Mouse (Mus musculus): ENCODE data around the gene Smarcd1. TPM values are rescaled to one million over a fixed set of nuclear protein-coding genes. Genes with fewer than 3 reads are reported as not detected.

Gene Smarcd1
- 29.8 and 34.7 TPM in 2 replicates for total RNA-seq (2014; fragmentation: Nextera tagmentation)
- total RNA-seq (2017), result 16.3 and 28.0 TPM in 2 replicates

- peak; percentile 91 for ATAC-seq (replicated peaks; ENCODE audit: poor library complexity, severe bottlenecking)
Observed at GRCm38 (mm10) chr15:99701999-99702900, at the start of gene Smarcd1. Gene Smarcd1, plus strand, starts transcription at chr15:99702129.

GRCm38 (mm10) chr15:99653291-99653690, 48.6 kb upstream of the Smarcd1 start:
- ATAC-seq (replicated peaks; ENCODE audit: poor library complexity, severe bottlenecking), result no peak

DNA sequence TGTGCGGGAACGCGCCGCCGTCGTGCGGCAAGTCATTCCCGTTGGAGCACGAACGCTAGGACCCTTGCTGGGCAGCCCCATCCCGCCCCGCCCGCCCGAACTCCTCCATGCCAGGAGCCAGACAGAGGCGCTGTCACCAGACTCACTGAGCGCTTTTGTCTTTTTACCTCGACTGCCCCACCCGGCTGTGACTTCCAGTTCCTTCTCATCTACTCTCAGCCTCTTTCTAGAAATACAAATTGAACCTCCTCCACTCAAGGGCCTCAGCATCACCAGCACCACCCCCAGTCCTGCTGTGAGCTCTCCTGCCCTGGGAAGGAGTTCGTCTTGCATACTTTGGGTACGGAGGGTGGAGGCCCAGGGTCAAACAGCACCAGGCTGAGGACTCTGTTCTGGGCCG, 48.1 kb upstream of the Smarcd1 start:
- no peak for ATAC-seq (replicated peaks; ENCODE audit: poor library complexity, severe bottlenecking)

DNA sequence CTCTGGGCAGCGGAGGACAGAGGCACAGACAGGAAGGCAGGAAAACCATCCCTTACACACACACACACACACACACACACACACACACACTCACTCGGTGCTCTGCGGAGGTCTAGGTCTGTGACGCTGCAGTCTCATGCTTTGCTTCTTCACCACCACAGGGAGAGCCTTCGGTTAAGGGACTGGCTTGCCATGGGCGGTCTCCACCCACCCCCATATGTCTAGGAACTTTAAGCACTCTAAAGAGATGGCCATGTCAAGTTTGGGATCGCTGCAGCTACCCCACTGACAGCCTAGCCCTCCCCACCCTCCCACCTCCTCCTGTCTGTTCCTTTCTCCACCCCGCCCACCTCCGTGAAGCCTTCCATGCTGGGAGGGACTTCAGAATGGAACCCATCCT, 46.0 kb upstream of the Smarcd1 start:
- no peak for ATAC-seq (replicated peaks; ENCODE audit: poor library complexity, severe bottlenecking)

DNA sequence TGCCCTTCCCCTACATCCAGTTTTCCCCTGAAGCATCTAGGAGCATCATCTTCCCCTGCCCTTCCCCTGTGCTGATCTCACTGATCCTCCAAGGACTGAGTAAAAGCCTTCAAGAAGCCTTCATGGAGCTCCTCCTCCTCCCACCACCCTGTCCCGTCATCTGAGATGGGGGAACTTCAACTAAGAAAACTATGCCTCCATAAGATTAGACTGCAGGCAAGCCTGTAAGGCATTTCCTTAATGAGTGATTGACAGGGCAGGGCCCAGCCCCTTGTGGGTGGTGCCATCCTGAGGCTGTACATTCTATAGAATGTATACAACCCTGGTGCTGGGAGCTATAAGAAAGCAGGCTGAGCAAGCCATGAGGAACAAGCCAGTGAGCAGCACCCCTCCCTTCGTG, 43.5 kb upstream of the Smarcd1 start:
- no peak for ATAC-seq (replicated peaks; ENCODE audit: poor library complexity, severe bottlenecking)

- ATAC-seq (replicated peaks; ENCODE audit: poor library complexity, severe bottlenecking), result no peak
Observed at GRCm38 (mm10) chr15:99661121-99661830, 40.7 kb upstream of the Smarcd1 start.

DNA sequence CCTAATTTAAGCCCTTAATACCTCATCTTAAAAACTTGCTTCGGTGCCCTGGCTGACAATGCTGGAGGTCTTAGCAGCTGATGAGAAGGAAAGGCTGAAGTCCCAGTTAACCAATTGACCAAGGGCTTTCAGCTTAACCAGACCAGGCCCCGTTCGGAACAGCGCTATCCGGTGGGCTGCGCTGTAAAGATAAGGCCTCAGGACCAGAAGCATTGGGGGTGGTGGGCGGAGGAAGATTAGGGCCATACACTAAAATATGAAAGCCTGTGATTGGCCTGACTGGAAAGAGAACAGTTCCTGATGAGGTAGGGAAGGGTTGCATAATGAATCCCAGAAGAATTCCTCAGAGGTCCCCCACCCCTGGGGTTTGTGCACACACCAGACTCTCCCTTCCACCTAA, 39.6 kb upstream of the Smarcd1 start:
- ATAC-seq (replicated peaks; ENCODE audit: poor library complexity, severe bottlenecking), result no peak

DNA sequence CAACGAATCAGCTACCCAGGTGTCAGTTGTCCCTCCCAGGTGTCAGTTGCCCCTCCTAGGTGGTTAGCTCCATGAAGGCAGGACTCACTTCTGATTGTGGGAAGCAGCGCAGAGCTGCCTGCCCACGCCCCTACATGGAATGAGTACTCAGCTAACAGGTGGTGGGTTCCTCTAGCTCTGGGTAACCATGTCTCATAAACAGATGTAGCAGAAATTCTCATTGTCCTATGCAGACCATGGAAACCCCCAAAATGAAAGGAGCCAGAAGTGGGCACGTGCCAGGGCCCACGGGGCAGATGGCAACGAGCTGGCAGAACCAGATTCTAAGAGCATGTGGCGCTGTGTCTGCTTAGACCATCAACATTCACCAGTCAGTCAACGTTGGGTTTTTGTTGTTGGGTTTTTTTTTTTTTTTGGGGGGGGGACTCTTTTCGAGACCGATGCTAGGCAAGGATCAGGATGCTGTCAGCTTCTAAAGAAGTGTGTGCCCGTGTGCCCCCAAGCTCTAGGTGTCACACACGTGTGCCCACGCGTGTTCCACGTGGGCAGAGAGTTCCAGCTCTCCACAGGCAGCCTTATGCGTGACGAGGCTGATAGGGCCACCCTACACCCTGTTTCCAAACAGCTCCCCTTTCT, 37.8 kb upstream of the Smarcd1 start:
- ATAC-seq (replicated peaks; ENCODE audit: poor library complexity, severe bottlenecking), result peak; percentile 18

DNA sequence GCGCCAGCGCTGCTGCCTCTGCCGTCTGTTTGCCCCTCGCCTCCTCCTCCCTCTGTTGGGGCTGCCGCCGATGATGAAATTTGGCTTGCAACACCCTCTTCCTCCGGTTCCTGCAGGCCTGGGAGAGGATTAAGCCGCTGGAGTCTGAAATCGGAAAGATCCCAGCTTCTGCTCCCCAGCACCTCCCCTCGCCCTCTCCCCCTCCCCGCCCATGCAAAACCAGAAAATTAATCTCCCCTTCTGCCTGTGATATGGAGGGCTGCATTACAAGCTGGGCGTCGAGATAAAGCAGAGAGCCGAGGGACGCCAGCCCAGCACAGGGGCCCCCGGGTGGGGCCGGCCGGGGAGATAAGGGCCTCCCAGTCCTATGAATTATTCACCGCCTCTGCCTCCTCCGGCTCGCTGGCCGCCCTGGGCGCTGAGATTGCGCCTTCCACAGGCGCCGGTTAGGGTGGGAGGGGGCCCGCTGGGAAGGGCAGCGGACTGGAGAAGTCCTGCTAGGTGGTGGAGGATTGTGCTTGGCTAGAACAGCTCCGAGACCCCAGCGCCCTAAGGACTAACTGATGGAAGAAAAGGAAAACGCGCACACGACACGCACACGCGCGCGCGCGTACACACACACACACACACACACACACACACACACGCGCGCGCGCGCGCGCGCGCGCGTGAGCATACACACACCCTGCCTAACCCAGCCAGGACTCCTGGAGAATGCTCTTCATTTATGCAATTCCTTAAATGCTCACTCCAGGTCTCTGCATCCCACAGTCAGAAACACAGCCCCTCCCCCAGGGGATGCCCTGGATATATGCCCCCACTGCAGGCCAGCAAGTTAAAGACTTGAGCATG, 37.1 kb upstream of the Smarcd1 start:
- ATAC-seq (replicated peaks; ENCODE audit: poor library complexity, severe bottlenecking), result peak; percentile 92

GRCm38 (mm10) chr15:99667544-99667943, 34.4 kb upstream of the Smarcd1 start:
- ATAC-seq (replicated peaks; ENCODE audit: poor library complexity, severe bottlenecking), result no peak

GRCm38 (mm10) chr15:99668881-99669280, 33.0 kb upstream of the Smarcd1 start:
- peak; percentile 52 for ATAC-seq (replicated peaks; ENCODE audit: poor library complexity, severe bottlenecking)

DNA sequence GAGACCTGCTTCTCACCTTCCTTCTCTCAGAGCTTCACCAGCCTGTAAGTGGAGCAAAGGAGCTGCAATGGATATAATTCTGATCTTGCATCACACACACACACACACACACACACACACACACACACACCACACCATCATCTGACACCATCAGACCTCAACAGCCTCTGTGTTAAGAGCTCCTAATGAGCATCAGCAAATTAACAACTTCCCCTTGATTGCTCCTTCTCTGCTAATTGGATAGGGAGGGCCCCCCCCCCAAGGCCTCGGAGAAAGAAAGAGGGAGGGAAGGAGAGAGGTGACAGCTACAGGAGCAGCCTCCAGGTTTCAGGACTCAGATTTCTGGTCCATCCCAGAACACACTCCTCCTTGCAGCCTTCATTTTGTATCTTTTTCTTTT, 32.5 kb upstream of the Smarcd1 start:
- ATAC-seq (replicated peaks; ENCODE audit: poor library complexity, severe bottlenecking), result no peak

- ATAC-seq (replicated peaks; ENCODE audit: poor library complexity, severe bottlenecking), result peak; percentile 20; the same call in 1 of the 2 replicates
Observed at GRCm38 (mm10) chr15:99670154-99670821, 31.6 kb upstream of the Smarcd1 start, which contains the start of gene Asic1. Gene Asic1, plus strand, starts transcription at chr15:99670368.

GRCm38 (mm10) chr15:99670964-99671670, 30.8 kb upstream of the Smarcd1 start:
- no peak for ATAC-seq (replicated peaks; ENCODE audit: poor library complexity, severe bottlenecking)

GRCm38 (mm10) chr15:99671783-99672182, 30.1 kb upstream of the Smarcd1 start:
- ATAC-seq (replicated peaks; ENCODE audit: poor library complexity, severe bottlenecking), result no peak

- no peak for ATAC-seq (replicated peaks; ENCODE audit: poor library complexity, severe bottlenecking)
Observed at GRCm38 (mm10) chr15:99674866-99675265, 27.1 kb upstream of the Smarcd1 start.

- no peak for ATAC-seq (replicated peaks; ENCODE audit: poor library complexity, severe bottlenecking)
Observed at GRCm38 (mm10) chr15:99677089-99677488, 24.8 kb upstream of the Smarcd1 start.

GRCm38 (mm10) chr15:99678063-99678800, 23.7 kb upstream of the Smarcd1 start:
- ATAC-seq (replicated peaks; ENCODE audit: poor library complexity, severe bottlenecking), result no peak
